Mouse (Mus musculus) heart, adult 2 months (tissue): ENCODE data around the gene Angel2. TPM values are rescaled to one million over a fixed set of nuclear protein-coding genes. Genes with fewer than 3 reads are reported as not detected.

Experiments
- DNase-seq, 2 experiments: peaks; one replicate each; pipeline ENCODE4 v3.0.0; 2021
- H3K27ac ChIP-seq: fragments of 200-600 bp; 2 replicates; pipeline ENCODE4 v1.8.1; 2022
- H3K27me3 ChIP-seq: fragments of 200-500 bp; 2 replicates; pipeline ENCODE4 v1.6.1; 2012; ENCODE audit warnings: mild to moderate bottlenecking, low read length, inconsistent platforms, mixed read lengths; ENCODE audit not compliant: control insufficient read depth, insufficient read depth
- H3K36me3 ChIP-seq: fragments of 200-500 bp; 2 replicates; pipeline ENCODE4 v1.6.1; 2012; ENCODE audit warnings: low read length, inconsistent platforms; ENCODE audit not compliant: control insufficient read depth, insufficient read depth
- H3K4me1 ChIP-seq: fragments of 200-500 bp; 2 replicates; pipeline ENCODE4 v1.6.1; 2011; ENCODE audit warnings: low read length; ENCODE audit not compliant: control insufficient read depth, insufficient read depth
- H3K4me3 ChIP-seq: fragments of 200-600 bp; 2 replicates; pipeline ENCODE4 v1.8.1; 2022
- H3K79me2 ChIP-seq: fragments of 200-500 bp; replicated peaks from 2 replicates; pipeline ENCODE4 v1.6.1; 2012; ENCODE audit warnings: mild to moderate bottlenecking, inconsistent platforms, low read length, moderate library complexity, mixed read lengths; ENCODE audit not compliant: control insufficient read depth, insufficient read depth
- H3K9ac ChIP-seq: fragments of 200-500 bp; 2 replicates; pipeline ENCODE4 v1.6.1; 2012; ENCODE audit warnings: low read depth, mild to moderate bottlenecking, control low read depth, inconsistent platforms, low read length, mixed read lengths
- CTCF ChIP-seq: fragments of 200-600 bp; IDR thresholded peaks from 2 replicates; pipeline ENCODE4 v1.8.1; 2022; ENCODE audit warnings: antibody characterized with exemption, mild to moderate bottlenecking, moderate library complexity
- EP300 ChIP-seq: fragments of 200-500 bp; IDR thresholded peaks from 2 replicates; pipeline ENCODE4 v1.6.1; 2011; ENCODE audit warnings: low read depth, low read length, control low read depth; ENCODE audit not compliant: insufficient read depth
- POLR2A ChIP-seq: fragments of 200-500 bp; IDR thresholded peaks from 2 replicates; pipeline ENCODE4 v1.6.1; 2011; ENCODE audit warnings: mild to moderate bottlenecking, low read depth, low read length, control low read depth; ENCODE audit not compliant: insufficient read depth
- WGBS: fragments of 180-500 bp; shearing (Covaris S2); methylation state at CpG from one replicate; pipeline ENCODE4 v1.1.7; 2018; 5-methylcytosine and 5-hydroxymethylcytosine counted together
- intact Hi-C: fragments of 180-260 bp; cut with DNase I; formaldehyde crosslinking; loops from one replicate; pipeline ENCODE4 v1.15.1; 2025
- polyA plus RNA-seq: library from polyadenylated mRNA; depleted of rRNA; stranded (reverse); fragments of >200 nt; gene quantifications from 2 replicates; pipeline ENCODE4 v1.2.3, GENCODE M21; 2012; rRNA removed
- total RNA-seq, 2 experiments: library from RNA; stranded (reverse); gene quantifications; 2 replicates each; pipeline ENCODE4 v1.2.3; 2021

Angel2 gene
- total and polyA plus RNA-seq, 3 experiments = 18.5 to 28.0 (median 27.7) TPM

GRCm38 (mm10) chr1:190995548-190995947, 70.6 kb downstream of the Angel2 start:
- no peak overlapping the region for H3K9ac ChIP-seq
- WGBS = 16% methylated on average over 7 of the region's 7 CpGs
- intact Hi-C loops = no loop called here
- peak; percentile 46 to 61 for DNase-seq
- TF ChIP-seq CTCF = no peak
- no peak for TF ChIP-seq POLR2A
- TF ChIP-seq EP300 = no peak
- no peak overlapping the region for H3K4me3 ChIP-seq
- H3K79me2 ChIP-seq = no peaks in the 10 kb centered on the region
- no peaks in the 10 kb centered on the region for H3K27me3 ChIP-seq
- H3K36me3 ChIP-seq = no peaks in the 10 kb centered on the region
- H3K4me1 ChIP-seq = no peaks in the 10 kb centered on the region
- H3K27ac ChIP-seq = no peak overlapping the region

- no peaks in the 10 kb centered on the region for H3K27me3 ChIP-seq
- no peak for TF ChIP-seq POLR2A
- TF ChIP-seq CTCF = peak; percentile 42
- H3K4me1 ChIP-seq = no peaks in the 10 kb centered on the region
- H3K4me3 ChIP-seq = no peak overlapping the region
- H3K9ac ChIP-seq = no peak overlapping the region
- H3K79me2 ChIP-seq = no peaks in the 10 kb centered on the region
- DNase-seq = no peak
- H3K27ac ChIP-seq = no peak overlapping the region
- no peaks in the 10 kb centered on the region for H3K36me3 ChIP-seq
- intact Hi-C loops = no loop called here
- WGBS = 68% methylated on average over 6 of the region's 6 CpGs
These were observed 71.5 kb downstream of the Angel2 start for GRCm38 (mm10) chr1:190996346-190996877.

Other genes starting within 250 kb of the Angel2 start
- 10 to 100 TPM; 15.6 to 18.9 TPM for gene Rps6kc1, start 13.3 kb upstream of the Angel2 start, total RNA-seq
- 6.9 and 9.3 TPM in 2 replicates for gene Rps6kc1, start 13.3 kb upstream of the Angel2 start, polyA plus RNA-seq
- gene Vash2, start 54.2 kb downstream of the Angel2 start, total RNA-seq = under 1 TPM; 0.31 to 0.41 TPM
- gene Vash2, start 54.2 kb downstream of the Angel2 start, polyA plus RNA-seq = 0.27 and 0.50 TPM in 2 replicates
- 1 to 10 TPM; 4.2 to 4.7 TPM for gene Flvcr1, start 101.0 kb downstream of the Angel2 start, total RNA-seq
- 4.6 and 6.6 TPM in 2 replicates for gene Flvcr1, start 101.0 kb downstream of the Angel2 start, polyA plus RNA-seq
- gene Spata45, start 111.5 kb downstream of the Angel2 start, total RNA-seq = not detected
- gene Spata45, start 111.5 kb downstream of the Angel2 start, polyA plus RNA-seq = not detected in 2 replicates
- gene Tatdn3, start 137.8 kb downstream of the Angel2 start, total RNA-seq = 10 to 100 TPM; 14.3 to 14.6 TPM
- gene Tatdn3, start 137.8 kb downstream of the Angel2 start, polyA plus RNA-seq = 11.9 and 25.6 TPM in 2 replicates
- gene Nsl1, start 137.9 kb downstream of the Angel2 start, total RNA-seq = under 1 TPM; 0.16 to 0.18 TPM
- gene Nsl1, start 137.9 kb downstream of the Angel2 start, polyA plus RNA-seq = 0.18 and 0.20 TPM in 2 replicates
- gene Batf3, start 172.7 kb downstream of the Angel2 start, total RNA-seq = under 1 TPM in 1 of 2 experiments, not detected in 1; 0.60 TPM
- gene Batf3, start 172.7 kb downstream of the Angel2 start, polyA plus RNA-seq = 1.3 and 1.8 TPM in 2 replicates
- not detected for gene Fam71a, start 239.7 kb downstream of the Angel2 start, total RNA-seq
- not detected in 2 replicates for gene Fam71a, start 239.7 kb downstream of the Angel2 start, polyA plus RNA-seq